Mouse (Mus musculus) C2C12 (cell line): Measurements from ENCODE around the gene BC030499. TPM values are rescaled to one million over a fixed set of nuclear protein-coding genes. Genes with fewer than 3 reads are reported as not detected.
A peak's percentile ranks its signal among the peaks of the same experiment; 100 is the strongest.

Experiments
- H3K27me3 ChIP-seq: one replicate; pipeline ENCODE4 v1.6.1; 2011; ENCODE audit not compliant: control insufficient read depth, insufficient read depth, insufficient read length
- H3K36me3 ChIP-seq: one replicate; pipeline ENCODE4 v1.6.1; 2011; ENCODE audit not compliant: control insufficient read depth, insufficient read depth
- H3K4me3 ChIP-seq: one replicate; pipeline ENCODE4 v1.5.1; 2011; ENCODE audit warnings: mild to moderate bottlenecking, control low read depth; ENCODE audit not compliant: poor library complexity, insufficient read depth, severe bottlenecking
- H3K79me2 ChIP-seq: one replicate; pipeline ENCODE4 v1.6.1; 2011; ENCODE audit not compliant: control insufficient read depth, insufficient read depth
- H3K79me3 ChIP-seq: one replicate; pipeline ENCODE4 v1.6.1; 2011; ENCODE audit warnings: low read depth, control low read depth
- H3ac ChIP-seq: one replicate; pipeline ENCODE3; 2011; ENCODE audit warnings: low read depth; ENCODE audit not compliant: control insufficient read depth, insufficient read length
- CEBPB ChIP-seq: IDR thresholded peaks from one replicate; pipeline ENCODE4 v1.6.1; 2011; ENCODE audit warnings: low read depth, mild to moderate bottlenecking, control low read depth, moderate library complexity
- CTCF ChIP-seq: IDR thresholded peaks from one replicate; pipeline ENCODE4 v1.5.1; 2011; ENCODE audit not compliant: control insufficient read depth, insufficient read depth, insufficient read length
- FOSL1 ChIP-seq: IDR thresholded peaks from one replicate; pipeline ENCODE4 v1.8.0; 2011; ENCODE audit warnings: mild to moderate bottlenecking, low read length; ENCODE audit not compliant: poor library complexity, insufficient read depth, severe bottlenecking
- MAX ChIP-seq: IDR thresholded peaks from one replicate; pipeline ENCODE4 v1.6.1; 2011; ENCODE audit warnings: mild to moderate bottlenecking, control low read depth
- MYOD1 ChIP-seq: IDR thresholded peaks from one replicate; pipeline ENCODE4 v1.6.1; 2011; ENCODE audit warnings: low read depth; ENCODE audit not compliant: control insufficient read depth, insufficient read length
- MYOG ChIP-seq: IDR thresholded peaks from one replicate; pipeline ENCODE4 v1.6.1; 2011; ENCODE audit not compliant: control insufficient read depth, insufficient read length; ENCODE audit errors: extremely low read depth
- USF1 ChIP-seq: IDR thresholded peaks from one replicate; pipeline ENCODE4 v1.6.1; 2011; ENCODE audit warnings: low read depth, mild to moderate bottlenecking, control low read depth, moderate library complexity
- long read RNA-seq, 2 experiments: library from polyadenylated mRNA; unstranded; transcript quantifications; one replicate each; pipeline ENCODE4 v2.0.0; 2019 to 2020
- polyA plus RNA-seq: library from polyadenylated mRNA; unstranded; fragments of >200 nt; fragmentation: generic; extraction: Trizol; gene quantifications from one replicate; pipeline ENCODE4 v1.2.1, GENCODE M21; 2012; ENCODE audit warnings: missing spikeins

The BC030499 gene
- polyA plus RNA-seq: 0.02 TPM
- long read RNA-seq, experiment 1: 0 reads
- long read RNA-seq, experiment 2: 0 reads

DNA sequence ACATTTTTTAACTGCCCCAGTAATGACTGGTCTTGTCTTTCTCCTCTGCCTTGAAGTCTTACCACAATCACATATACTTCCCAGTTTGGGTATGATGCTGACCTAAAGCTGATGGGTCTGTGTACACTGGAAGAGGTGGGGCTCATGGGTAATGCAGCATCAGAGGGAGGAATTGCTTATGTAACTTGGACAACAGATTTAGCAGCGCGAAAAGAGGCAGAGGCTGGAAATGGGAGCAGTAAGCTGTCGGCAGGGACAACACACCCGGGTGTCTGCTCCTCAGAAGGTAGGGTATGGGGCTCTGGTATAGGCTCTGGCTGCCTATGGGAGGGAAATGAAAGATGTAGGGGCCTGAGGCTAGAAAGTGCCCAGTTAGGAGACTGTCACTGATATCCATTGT is at the start of gene BC030499:
Gene BC030499 (plus strand): TSS at position 188 of the 400 bp plus-strand sequence.
- Histone ChIP-seq H3K36me3 (peaks cover 84% of the 10 kb centered on the region), H3K4me3 (no peak within 1 kb of the TSS), H3K79me3 (no peaks in the 10 kb centered on the region), H3ac (no peak within 1 kb of the TSS), H3K79me2 (no peaks in the 10 kb centered on the region), H3K27me3 (no peaks in the 10 kb centered on the region)
- TF ChIP-seq USF1 (no peak), CTCF (no peak), FOSL1 (no peak), CEBPB (no peak), MYOG (no peak), MYOD1 (no peak), MAX (no peak)

DNA sequence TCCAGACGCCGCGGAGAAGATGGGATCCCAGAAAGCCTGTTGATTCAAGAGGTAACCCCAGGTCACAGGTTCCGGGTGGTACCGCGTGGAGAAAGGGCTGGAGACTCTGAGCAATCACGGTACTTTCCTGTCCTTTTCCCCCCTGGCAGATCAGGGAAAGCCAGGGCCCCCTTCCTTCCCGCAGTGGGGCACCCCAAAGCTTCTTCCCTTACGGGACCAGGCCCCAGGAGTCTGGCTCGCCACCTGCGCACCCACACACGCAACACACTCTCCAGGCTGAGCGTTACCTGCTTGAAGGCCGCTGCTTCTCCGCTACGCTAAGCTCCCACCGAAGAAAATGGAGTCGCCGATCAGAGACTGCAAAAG is 45.4 kb upstream of the BC030499 start:
- Histone ChIP-seq H3K36me3 (peaks cover 15% of the 10 kb centered on the region), H3ac (peak overlapping the region; percentile 79), H3K79me3 (peaks cover 82% of the 10 kb centered on the region), H3K4me3 (peak overlapping the region; percentile 82), H3K79me2 (peaks cover 95% of the 10 kb centered on the region), H3K27me3 (no peaks in the 10 kb centered on the region)
- no peak for TF ChIP-seq USF1
- TF ChIP-seq MAX: no peak
- no peak for TF ChIP-seq MYOD1

DNA sequence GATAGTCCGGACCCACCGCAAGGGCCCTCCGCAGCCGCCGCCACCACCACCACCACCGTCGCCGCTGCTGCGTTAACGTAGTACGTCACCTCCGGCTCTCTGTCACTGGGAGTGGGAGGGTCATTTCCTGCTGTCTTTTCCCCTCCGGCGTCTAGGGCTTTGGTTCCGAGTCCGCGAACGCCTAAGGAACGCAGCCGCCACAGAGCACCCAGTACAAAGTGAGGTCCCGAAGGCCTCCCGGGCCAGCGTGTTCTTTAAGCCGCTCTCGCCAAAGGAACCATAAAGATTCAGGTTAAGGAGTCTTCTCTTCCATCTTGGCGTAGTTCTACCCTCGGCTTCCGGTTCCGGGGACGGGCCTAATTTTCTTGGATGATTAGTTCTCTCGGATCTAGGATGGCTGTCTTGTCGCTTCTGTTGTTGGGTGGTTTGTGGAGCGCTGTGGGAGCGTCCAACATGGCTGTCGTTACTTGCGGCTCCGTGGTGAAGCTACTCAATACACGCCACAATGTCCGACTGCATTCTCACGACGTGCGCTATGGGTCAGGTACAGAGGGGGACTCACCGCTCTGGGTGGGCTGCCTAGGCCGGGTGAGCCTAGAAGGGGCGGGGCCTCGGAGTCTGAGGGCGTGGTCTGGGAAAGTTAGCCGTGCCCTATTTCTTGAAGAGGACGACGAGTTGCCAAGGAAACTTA is 44.9 kb upstream of the BC030499 start, which contains the start of the genes Sdf2 and Supt6:
Gene Sdf2 (plus strand): TSS at position 120 of the 691 bp plus-strand sequence.
Gene Supt6 (minus strand): TSS at position 361 of the 691 bp plus-strand sequence.
- peak within 1 kb of the TSS; percentile 82 for H3K4me3 ChIP-seq
- H3K79me2 ChIP-seq: peaks cover 94% of the 10 kb centered on the region
- no peak for TF ChIP-seq CTCF
- H3K27me3 ChIP-seq: no peaks in the 10 kb centered on the region
- peaks cover 77% of the 10 kb centered on the region for H3K79me3 ChIP-seq
- H3ac ChIP-seq: peak within 1 kb of the TSS; percentile 79
- H3K36me3 ChIP-seq: peaks cover 12% of the 10 kb centered on the region

DNA sequence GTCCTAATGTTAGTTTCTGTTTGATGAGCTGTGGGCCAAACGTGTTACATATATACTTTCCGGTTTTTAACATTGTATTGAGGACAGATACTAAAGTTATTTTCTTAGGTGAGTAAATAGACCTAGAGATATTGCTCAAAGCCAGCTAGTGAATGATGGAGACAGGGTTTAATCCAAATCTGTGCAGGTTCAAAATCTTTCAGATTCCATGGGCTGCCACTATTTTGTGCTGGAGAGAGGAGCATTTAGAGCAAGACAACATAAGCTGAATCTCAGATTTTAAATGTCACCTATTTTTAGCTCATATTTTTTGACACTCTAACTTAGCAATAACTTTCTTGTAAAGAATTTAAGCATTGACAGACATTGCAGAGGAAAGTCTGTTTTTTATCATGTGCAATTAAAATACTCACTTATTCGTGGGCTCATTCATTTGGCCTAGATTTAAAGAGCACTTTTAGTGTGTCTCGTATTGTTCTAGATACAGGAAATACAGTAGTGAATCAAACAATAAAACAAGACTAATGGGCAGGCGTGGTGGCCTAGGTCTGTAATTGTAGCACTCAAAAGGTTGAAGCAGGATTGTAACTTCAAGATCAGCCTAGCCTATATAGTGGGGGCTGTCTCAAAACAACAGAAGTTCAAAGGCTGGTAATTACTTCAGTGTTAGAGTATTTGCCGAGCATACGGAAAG is 44.2 kb upstream of the BC030499 start:
- peaks cover 15% of the 10 kb centered on the region for H3K36me3 ChIP-seq
- H3K79me2 ChIP-seq: peaks cover 87% of the 10 kb centered on the region
- H3K4me3 ChIP-seq: peak overlapping the region; percentile 82
- peaks cover 70% of the 10 kb centered on the region for H3K79me3 ChIP-seq
- H3K27me3 ChIP-seq: no peaks in the 10 kb centered on the region
- peak overlapping the region; percentile 79 for H3ac ChIP-seq
- TF ChIP-seq CTCF (no peak), FOSL1 (no peak), MAX (no peak), MYOG (no peak), MYOD1 (no peak), CEBPB (no peak), USF1 (no peak)

DNA sequence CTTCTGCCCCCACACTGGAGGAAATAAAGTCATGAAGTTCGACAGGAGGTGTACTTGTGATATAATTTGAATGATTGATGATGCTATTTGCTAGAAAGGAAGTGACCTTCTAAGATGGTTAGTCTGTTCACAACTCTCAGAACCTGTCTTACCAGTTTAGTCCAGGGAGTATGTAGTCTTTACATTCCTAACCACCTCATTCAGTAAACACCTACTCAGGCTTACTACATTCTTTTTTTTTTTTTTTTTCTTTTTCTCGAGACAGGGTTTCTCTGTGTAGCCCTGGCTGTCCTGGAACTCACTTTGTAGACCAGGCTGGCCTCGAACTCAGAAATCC is 43.7 kb upstream of the BC030499 start:
- peaks cover 65% of the 10 kb centered on the region for H3K79me3 ChIP-seq
- H3K4me3 ChIP-seq: no peak overlapping the region
- TF ChIP-seq MYOG: no peak
- TF ChIP-seq MYOD1: no peak
- no peak for TF ChIP-seq MAX
- no peak for TF ChIP-seq CEBPB
- no peak for TF ChIP-seq CTCF
- no peak for TF ChIP-seq FOSL1
- TF ChIP-seq USF1: no peak
- peaks cover 18% of the 10 kb centered on the region for H3K36me3 ChIP-seq
- H3ac ChIP-seq: no peak overlapping the region
- H3K27me3 ChIP-seq: no peaks in the 10 kb centered on the region
- peaks cover 83% of the 10 kb centered on the region for H3K79me2 ChIP-seq

DNA sequence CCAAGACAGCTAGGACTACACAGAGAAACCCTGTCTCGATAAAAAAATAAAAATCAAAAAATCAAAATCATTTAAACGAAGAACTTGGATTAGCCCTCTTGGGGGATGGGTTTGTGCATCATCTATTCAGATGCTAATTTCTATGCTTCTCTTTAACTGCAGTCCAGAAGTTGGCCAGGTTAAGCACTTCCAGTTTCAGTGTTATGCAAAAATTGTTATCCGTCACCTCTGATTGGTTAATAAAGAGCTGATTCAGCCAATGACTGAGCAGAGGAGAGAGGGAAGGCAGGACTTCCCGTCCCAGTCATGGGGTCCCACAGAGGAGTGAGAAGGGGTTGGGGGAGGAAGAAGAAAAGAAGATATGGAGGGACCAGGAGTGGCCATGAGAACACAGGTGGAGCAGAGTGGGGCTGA is 42.9 kb upstream of the BC030499 start:
- no peak for TF ChIP-seq FOSL1
- TF ChIP-seq MYOG: no peak
- no peak for TF ChIP-seq CEBPB
- no peak for TF ChIP-seq CTCF
- no peak for TF ChIP-seq MAX
- no peak for TF ChIP-seq MYOD1
- no peak for TF ChIP-seq USF1
- Histone ChIP-seq H3K27me3 (no peaks in the 10 kb centered on the region), H3K79me3 (peaks cover 57% of the 10 kb centered on the region), H3K36me3 (peaks cover 23% of the 10 kb centered on the region), H3K4me3 (no peak overlapping the region), H3ac (no peak overlapping the region), H3K79me2 (peaks cover 79% of the 10 kb centered on the region)
